8 mouse cellular contexts compared by ENCODE assay signal in the genomic region with DNA sequence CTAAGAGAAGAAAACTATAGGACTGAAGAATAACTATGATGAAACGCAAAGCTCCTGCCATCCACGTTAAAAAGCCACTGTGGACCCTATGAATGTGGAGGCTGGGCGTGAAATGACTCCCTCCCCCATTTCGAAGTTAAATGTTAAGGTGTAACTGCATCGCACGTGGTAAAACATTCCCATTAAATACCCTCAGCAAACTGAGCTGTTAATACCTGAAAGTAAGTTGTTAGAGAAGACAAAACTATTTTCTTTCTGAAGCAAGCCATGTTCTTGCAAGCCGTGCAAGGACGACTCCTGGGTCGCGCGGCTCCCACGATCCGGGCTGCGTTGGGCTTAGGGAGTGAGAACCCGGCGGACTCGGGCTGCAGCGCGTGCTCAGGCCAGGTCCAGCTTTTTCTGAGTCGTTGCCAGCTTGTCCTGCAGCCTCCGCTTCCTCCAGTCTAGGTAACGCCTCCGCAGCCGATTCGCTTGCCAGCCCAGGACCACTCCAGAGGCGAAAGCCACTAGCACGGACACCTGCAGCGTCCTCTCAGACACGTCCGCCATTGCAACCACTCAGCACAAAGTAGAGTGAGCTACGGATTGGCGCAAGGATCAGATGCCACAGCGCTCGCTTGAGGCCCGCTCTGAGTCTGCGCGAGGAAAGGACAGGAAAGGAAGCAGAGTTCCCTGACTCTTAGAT. TPM values are rescaled to one million over a fixed set of nuclear protein-coding genes. Genes with fewer than 3 reads are reported as not detected.
DNase-seq lines count a peak whose midpoint lies in the region; ATAC-seq and TF ChIP-seq lines count a peak whose summit lies in the region.

A gene (minus strand): TSS at position 570 of the 685 bp plus-strand sequence.

- no peaks in the 10 kb centered on the region for H3K9me3 ChIP-seq in G1E (replicated peaks)
- H3K9me3 ChIP-seq in forebrain, embryonic 16.5 days (ENCODE audit: control insufficient read depth, low read length): no peaks in the 10 kb centered on the region
- no peaks in the 10 kb centered on the region for H3K9me3 ChIP-seq in lung, embryonic 14.5 days (ENCODE audit: low read depth, low read length)

- DNase-seq in G1E (ENCODE audit: low spot score): peak; percentile 56
- DNase-seq in cerebellum, adult 18-20 months: peak; percentile 90 to 93
- DNase-seq in heart, postnatal 36 days: peak; percentile 83 to 86
- DNase-seq in layer of hippocampus, adult 2 months (ENCODE audit: low spot score in 2 of 2): peak; percentile 89 to 91
- DNase-seq in lung, embryonic 14.5 days: peak; percentile 95
- peak; percentile 87 for DNase-seq in thymus, adult 2 months

- peak within 1 kb of the TSS; percentile 65 for H3K4me2 ChIP-seq in forebrain, embryonic 16.5 days (ENCODE audit: low read length)
- H3K4me2 ChIP-seq in lung, embryonic 14.5 days: peak within 1 kb of the TSS; percentile 76

- peak; percentile 56; the same call in 1 of the 2 replicates for TF ChIP-seq POLR2A in olfactory bulb, adult 2 months (IDR thresholded peaks at IDR 0.05; ENCODE audit: insufficient read depth, low read depth, low read length)
- TF ChIP-seq POLR2A in thymus, adult 2 months (IDR thresholded peaks at IDR 0.05; ENCODE audit: control insufficient read depth, extremely low read depth, insufficient read depth, low read length, poor library complexity): peak; percentile 52

- WGBS in forebrain, embryonic 16.5 days: under 1% methylated on average over 37 of the region's 37 CpGs
- WGBS in lung, embryonic 14.5 days: under 1% methylated on average over 37 of the region's 37 CpGs
- 1% methylated on average over 37 of the region's 37 CpGs for WGBS in olfactory bulb, adult 2 months
- WGBS in thymus, adult 2 months: under 1% methylated on average over 37 of the region's 37 CpGs

- intact Hi-C loops in heart, postnatal 36 days (cut with DNase I): no loop called here

- H3K27ac ChIP-seq in forebrain, embryonic 16.5 days (ENCODE audit: low read length): peak within 1 kb of the TSS; percentile 84
- H3K27ac ChIP-seq in layer of hippocampus, adult 2 months: peak within 1 kb of the TSS; percentile 93
- peak within 1 kb of the TSS; percentile 84 for H3K27ac ChIP-seq in lung, embryonic 14.5 days (ENCODE audit: low read depth)
- H3K27ac ChIP-seq in olfactory bulb, adult 2 months (ENCODE audit: insufficient read depth, low read depth, low read length): peak within 1 kb of the TSS; percentile 55; the same call in 1 of the 2 replicates
- no peak within 1 kb of the TSS for H3K27ac ChIP-seq in thymus, adult 2 months (ENCODE audit: control insufficient read depth, insufficient read depth, low read length)

- peak; percentile 92 for ATAC-seq in G1E (ENCODE audit: extremely low read depth, insufficient number of reproducible peaks, low FRiP score, poor library complexity, severe bottlenecking)
- peak; percentile 97 for ATAC-seq in forebrain, embryonic 16.5 days
- ATAC-seq in lung, embryonic 14.5 days (ENCODE audit: insufficient read depth): peak; percentile 94

- no peak for TF ChIP-seq CTCF in G1E (IDR thresholded peaks at IDR 0.05; ENCODE audit: low read depth, low read length)
- no peak for TF ChIP-seq CTCF in layer of hippocampus, adult 2 months (conservative IDR thresholded peaks at IDR 0.05)
- TF ChIP-seq CTCF in lung, embryonic 14.5 days (IDR thresholded peaks at IDR 0.05; ENCODE audit: low read depth): no peak
- no peak for TF ChIP-seq CTCF in olfactory bulb, adult 2 months (IDR thresholded peaks at IDR 0.05; ENCODE audit: insufficient read depth, low read depth, low read length)
- TF ChIP-seq CTCF in thymus, adult 2 months (IDR thresholded peaks at IDR 0.05; ENCODE audit: borderline replicate concordance, control insufficient read depth, extremely low read depth, insufficient read depth, low read length, poor library complexity): peak; percentile 50; the same call in 1 of the 2 replicates

- H3K36me3 ChIP-seq in G1E (replicated peaks): peaks cover 8% of the 10 kb centered on the region
- no peaks in the 10 kb centered on the region for H3K36me3 ChIP-seq in forebrain, embryonic 16.5 days (ENCODE audit: control insufficient read depth, insufficient read depth)
- H3K36me3 ChIP-seq in lung, embryonic 14.5 days (ENCODE audit: insufficient read depth): no peaks in the 10 kb centered on the region
- no peaks in the 10 kb centered on the region for H3K36me3 ChIP-seq in thymus, adult 2 months (ENCODE audit: control insufficient read depth, insufficient read depth, low read length)

- H3K9ac ChIP-seq in forebrain, embryonic 16.5 days (replicated peaks; ENCODE audit: low read depth, low read length): peak within 1 kb of the TSS; percentile 76
- H3K9ac ChIP-seq in lung, embryonic 14.5 days: peak within 1 kb of the TSS; percentile 70

- no peaks in the 10 kb centered on the region for H3K27me3 ChIP-seq in G1E (ENCODE audit: insufficient read depth, low read length)
- no peaks in the 10 kb centered on the region for H3K27me3 ChIP-seq in forebrain, embryonic 16.5 days (replicated peaks; ENCODE audit: control insufficient read depth, insufficient read depth, low read length)
- no peaks in the 10 kb centered on the region for H3K27me3 ChIP-seq in lung, embryonic 14.5 days (ENCODE audit: insufficient read depth, low read length)
- no peaks in the 10 kb centered on the region for H3K27me3 ChIP-seq in thymus, adult 2 months (ENCODE audit: control insufficient read depth, insufficient read depth, low read length)

- H3K4me3 ChIP-seq in G1E (ENCODE audit: low read depth, low read length): peak within 1 kb of the TSS; percentile 80
- peak within 1 kb of the TSS; percentile 87 for H3K4me3 ChIP-seq in forebrain, embryonic 16.5 days (replicated peaks; ENCODE audit: low read length)
- peak within 1 kb of the TSS; percentile 73 for H3K4me3 ChIP-seq in layer of hippocampus, adult 2 months
- H3K4me3 ChIP-seq in lung, embryonic 14.5 days (ENCODE audit: low read depth, low read length): peak within 1 kb of the TSS; percentile 67
- peak within 1 kb of the TSS; percentile 99 for H3K4me3 ChIP-seq in olfactory bulb, adult 2 months (ENCODE audit: insufficient read depth, low read depth, low read length)
- H3K4me3 ChIP-seq in thymus, adult 2 months (ENCODE audit: control insufficient read depth, insufficient read depth, low read length): peak within 1 kb of the TSS; percentile 89

- H3K4me1 ChIP-seq in G1E (ENCODE audit: insufficient read depth, low read depth, low read length): peaks cover 32% of the 10 kb centered on the region
- H3K4me1 ChIP-seq in forebrain, embryonic 16.5 days (replicated peaks; ENCODE audit: control insufficient read depth, insufficient read depth, low read length): peaks cover 25% of the 10 kb centered on the region
- peaks cover 4% of the 10 kb centered on the region for H3K4me1 ChIP-seq in lung, embryonic 14.5 days (ENCODE audit: insufficient read depth)
- peaks cover 4% of the 10 kb centered on the region; the same call in 1 of the 2 replicates for H3K4me1 ChIP-seq in olfactory bulb, adult 2 months (ENCODE audit: control insufficient read depth, insufficient read depth, low read length)
- H3K4me1 ChIP-seq in thymus, adult 2 months (replicated peaks; ENCODE audit: control insufficient read depth, insufficient read depth, low read length): peaks cover 6% of the 10 kb centered on the region

RNA-seq across cellular contexts. Expression of the gene that starts here (rescaled TPM):
- total RNA-seq in G1E (2014; fragmentation: Nextera tagmentation): 10.2 and 12.0 TPM in 2 replicates
- total RNA-seq in G1E (2017): 48.8 and 50.2 TPM in 2 replicates
- polyA plus RNA-seq in G1E (2012): 106 and 136 TPM in 2 replicates
- 29.5 and 30.1 TPM in 2 replicates for polyA plus RNA-seq in forebrain, embryonic 16.5 days (2015; fragmentation: Nextera tagmentation; extraction: Ambion mirVana)
- 10 to 100 TPM; 53.7 to 56.8 TPM for total RNA-seq in heart, postnatal 36 days (2021)
- 10 to 100 TPM; 52.6 to 55.4 TPM for total RNA-seq in layer of hippocampus, adult 2 months (2021)
- 31.3 and 33.6 TPM in 2 replicates for polyA plus RNA-seq in lung, embryonic 14.5 days (2014; fragmentation: Nextera tagmentation; extraction: Ambion mirVana)
- not detected in 2 replicates for polyA plus RNA-seq in olfactory bulb, adult 2 months (2012; ENCODE audit: insufficient read depth, insufficient read length, low replicate concordance, missing spikeins)
- polyA plus RNA-seq in thymus, adult 2 months (2012; rRNA removed): 41.9 and 55.4 TPM in 2 replicates
